Mouse (Mus musculus) heart, adult 2 months (tissue): Measurements from ENCODE around the gene Ak7.

ENCODE experiments used
- CTCF ChIP-seq: fragments of 200-600 bp; IDR thresholded peaks from 2 replicates; pipeline ENCODE4 v1.8.1; 2022; ENCODE audit warnings: antibody characterized with exemption, mild to moderate bottlenecking, moderate library complexity
- EP300 ChIP-seq: fragments of 200-500 bp; IDR thresholded peaks from 2 replicates; pipeline ENCODE4 v1.6.1; 2011; ENCODE audit warnings: low read depth, low read length, control low read depth; ENCODE audit not compliant: insufficient read depth
- POLR2A ChIP-seq: fragments of 200-500 bp; IDR thresholded peaks from 2 replicates; pipeline ENCODE4 v1.6.1; 2011; ENCODE audit warnings: mild to moderate bottlenecking, low read depth, low read length, control low read depth; ENCODE audit not compliant: insufficient read depth

DNA sequence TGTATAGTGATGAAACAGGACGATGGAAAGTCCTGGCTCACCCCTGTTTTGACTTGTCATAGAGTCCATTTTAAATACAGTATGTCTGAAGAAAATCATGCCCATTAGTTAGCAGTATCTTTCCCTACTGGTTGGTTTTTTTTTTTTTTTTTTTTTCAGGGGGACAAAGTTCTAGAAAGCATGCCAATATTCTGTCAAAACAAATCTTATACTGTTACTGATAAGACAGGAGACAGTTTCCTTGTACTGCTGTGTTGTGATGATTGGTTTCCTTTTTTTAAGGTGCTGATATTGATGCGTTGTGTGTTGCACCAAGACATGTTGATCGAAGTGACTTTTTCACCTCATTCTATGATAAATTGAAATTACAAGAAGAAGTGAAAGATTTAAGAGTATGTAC is 100.4 kb downstream of the Ak7 start:
- TF ChIP-seq CTCF (no peak), POLR2A (no peak), EP300 (no peak)
